Mouse (Mus musculus) activated CD4-positive, CD25-positive, alpha-beta regulatory T cell, adult 9 weeks (primary cell): ENCODE measurements around the gene Lrp8. TPM values are rescaled to one million over a fixed set of nuclear protein-coding genes. Genes with fewer than 3 reads are reported as not detected.

ENCODE experiments used
- polyA plus RNA-seq: library from polyadenylated mRNA; unstranded; fragments of 100-300 nt; shearing (Covaris generic); gene quantifications from one replicate; pipeline ENCODE4 v1.2.1, GENCODE M21; 2017

Lrp8 gene
- polyA plus RNA-seq, result 0.60 TPM

GRCm38 (mm10) chr4:107802185-107802449 is at the start of gene Lrp8:
Lrp8 (plus strand) TSS chr4:107802261.

GRCm38 (mm10) chr4:107879254-107880050 is 77.4 kb downstream of the Lrp8 start, which contains the start of gene Magoh:
Magoh (plus strand) TSS chr4:107879755.

GRCm38 (mm10) chr4:107889731-107890432 is 87.8 kb downstream of the Lrp8 start, which contains the start of gene 0610037L13Rik:
0610037L13Rik (plus strand) TSS chr4:107889813.

DNA sequence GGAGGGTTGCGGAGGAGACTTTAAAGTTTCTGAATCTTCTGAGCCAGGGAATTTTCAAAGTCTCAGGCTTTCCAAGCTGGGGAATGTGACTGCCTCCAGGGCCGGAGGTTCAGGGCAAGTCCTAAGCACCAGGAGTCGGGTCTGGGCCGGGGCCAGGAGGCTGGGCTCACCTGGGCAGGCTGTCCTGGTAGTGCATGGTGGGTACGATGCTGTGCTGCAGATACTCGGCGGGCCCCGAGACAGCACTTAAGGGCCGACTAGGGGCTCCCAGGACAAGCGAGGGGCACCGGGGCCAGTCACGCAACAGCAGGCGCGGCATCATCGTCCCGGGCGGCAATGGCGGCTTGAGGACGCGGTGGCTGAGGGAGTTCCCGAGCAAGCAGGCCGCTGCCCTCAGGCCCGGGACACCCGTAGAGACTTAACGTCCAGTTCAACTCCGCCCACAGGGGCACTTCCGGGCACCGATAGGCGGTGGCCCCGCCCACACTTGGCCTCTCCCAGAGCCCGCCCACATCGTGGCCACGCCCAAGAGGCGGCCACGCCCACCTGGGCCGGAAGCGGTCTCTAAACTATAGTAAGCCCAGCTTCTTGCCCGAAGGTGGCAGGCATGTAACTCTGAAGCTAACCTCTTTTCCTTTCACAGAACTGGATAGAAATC is 121.2 kb downstream of the Lrp8 start, which contains the start of gene Cpt2:
TSS of gene Cpt2 (minus strand) at position 466 of the 658 bp plus-strand sequence.

Other genes starting within 250 kb of the Lrp8 start
- not detected for gene Dmrtb1, start 118.0 kb upstream of the Lrp8 start, polyA plus RNA-seq
- 155 TPM for gene Magoh, start 77.5 kb downstream of the Lrp8 start, polyA plus RNA-seq
- gene 0610037L13Rik, start 87.6 kb downstream of the Lrp8 start, polyA plus RNA-seq, result 66.7 TPM
- gene Cpt2, start 121.3 kb downstream of the Lrp8 start, polyA plus RNA-seq, result 26.1 TPM
- gene Slc1a7, start 166.1 kb downstream of the Lrp8 start, polyA plus RNA-seq, result not detected